Mouse (Mus musculus): ENCODE data around the gene Rpl36al. TPM values are rescaled to one million over a fixed set of nuclear protein-coding genes. Genes with fewer than 3 reads are reported as not detected.

Gene Rpl36al
- 348 TPM for polyA plus RNA-seq (2017; shearing (Covaris generic))

GRCm38 (mm10) chr12:69183583-69184308, at the start of gene Rpl36al, which contains the start of gene Mgat2:
Rpl36al (minus strand) TSS chr12:69184083.
Mgat2 (plus strand) TSS chr12:69184157.

GRCm38 (mm10) chr12:69227776-69228466, 44.0 kb upstream of the Rpl36al start, which contains the start of gene Pole2:
Pole2 (minus strand) TSS chr12:69228195.

GRCm38 (mm10) chr12:69204052-69204833, 20.4 kb upstream of the Rpl36al start, which contains the start of gene Gm49384:
Gm49384 (minus strand) TSS chr12:69204267.

GRCm38 (mm10) chr12:69198164-69198535, 14.3 kb upstream of the Rpl36al start, which contains the start of gene Dnaaf2:
Dnaaf2 (minus strand) TSS chr12:69198429.

GRCm38 (mm10) chr12:69196444-69197377, 12.8 kb upstream of the Rpl36al start, which contains the start of gene Gm49383:
Gm49383 (minus strand) TSS chr12:69197104.

GRCm38 (mm10) chr12:69168461-69169106, 15.3 kb downstream of the Rpl36al start, which contains the start of gene Lrr1:
Lrr1 (plus strand) TSS chr12:69168814.

GRCm38 (mm10) chr12:69158765-69159577, 24.9 kb downstream of the Rpl36al start, which contains the start of gene Rps29:
Rps29 (minus strand) TSS chr12:69159186.

Other genes with a start within 250 kb of the Rpl36al start
- 3,261 TPM for gene Rps29, start 24.9 kb downstream of the Rpl36al start, polyA plus RNA-seq (2017; shearing (Covaris generic))
- not detected for gene Lrr1, start 15.3 kb downstream of the Rpl36al start, polyA plus RNA-seq (2017; shearing (Covaris generic))
- gene Mgat2, start 74 bp upstream of the Rpl36al start, polyA plus RNA-seq (2017; shearing (Covaris generic)): 46.2 TPM
- 10.6 TPM for gene Gm49383, start 13.0 kb upstream of the Rpl36al start, polyA plus RNA-seq (2017; shearing (Covaris generic))
- gene Dnaaf2, start 14.3 kb upstream of the Rpl36al start, polyA plus RNA-seq (2017; shearing (Covaris generic)): 6.5 TPM
- 8.7 TPM for gene Gm49384, start 20.2 kb upstream of the Rpl36al start, polyA plus RNA-seq (2017; shearing (Covaris generic))
- gene Pole2, start 44.1 kb upstream of the Rpl36al start, polyA plus RNA-seq (2017; shearing (Covaris generic)): 23.1 TPM
- 81.7 TPM for gene Klhdc1, start 57.1 kb upstream of the Rpl36al start, polyA plus RNA-seq (2017; shearing (Covaris generic))
- gene Klhdc2, start 112.6 kb upstream of the Rpl36al start, polyA plus RNA-seq (2017; shearing (Covaris generic)): 192 TPM
- 133 TPM for gene Nemf, start 173.1 kb upstream of the Rpl36al start, polyA plus RNA-seq (2017; shearing (Covaris generic))
- gene Arf6, start 188.1 kb upstream of the Rpl36al start, polyA plus RNA-seq (2017; shearing (Covaris generic)): 303 TPM
- gene Gm9887, start 188.4 kb upstream of the Rpl36al start, polyA plus RNA-seq (2017; shearing (Covaris generic)): 3.5 TPM

Data from naive thymus-derived CD4-positive, alpha-beta T cell, adult 5 months (primary cell).